Mouse (Mus musculus) small intestine, adult 2 months (tissue): ENCODE data around the gene Ccdc150.

ENCODE experiments used
- CTCF ChIP-seq: fragments of 200-500 bp; IDR thresholded peaks from 2 replicates; pipeline ENCODE4 v1.5.1; 2012; ENCODE audit warnings: low read depth, mild to moderate bottlenecking, control low read depth, inconsistent platforms, low read length, moderate library complexity, mixed read lengths; ENCODE audit not compliant: insufficient replicate concordance, insufficient read length; ENCODE audit errors: extremely low read depth
- POLR2A ChIP-seq: fragments of 200-500 bp; IDR thresholded peaks from 2 replicates; pipeline ENCODE4 v1.6.1; 2012; ENCODE audit warnings: low read depth, mild to moderate bottlenecking, control low read depth, inconsistent platforms, low read length, moderate library complexity

DNA sequence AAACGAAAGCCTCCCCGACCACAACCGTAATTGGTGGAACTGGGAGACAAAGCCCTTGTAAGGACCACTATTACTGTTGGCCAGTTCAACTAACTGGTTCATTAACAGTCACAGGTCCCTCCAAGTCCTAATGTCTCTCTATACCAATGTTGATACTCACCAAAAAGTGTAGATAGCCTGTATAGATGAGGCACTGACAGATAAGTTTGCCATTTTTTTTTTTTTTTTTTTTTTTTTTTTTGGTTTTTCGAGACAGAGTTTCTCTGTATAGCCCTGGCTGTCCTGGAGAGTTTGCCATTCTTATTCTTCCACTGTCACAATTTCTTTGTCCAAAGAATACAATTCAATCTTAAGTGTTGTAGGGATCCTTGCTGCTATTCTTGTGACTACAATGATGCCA, 7.8 kb upstream of the Ccdc150 start:
- no peak for TF ChIP-seq CTCF
- no peak for TF ChIP-seq POLR2A
